Mouse (Mus musculus): ENCODE measurements around the gene Olfr173. TPM values are rescaled to one million over a fixed set of nuclear protein-coding genes. Genes with fewer than 3 reads are reported as not detected.
A peak's percentile ranks its signal among the peaks of the same experiment; 100 is the strongest.

Gene Olfr173
- not detected for total RNA-seq (2021)
- long read RNA-seq, experiment 1, result 0 reads
- long read RNA-seq, experiment 2, result 0 reads

GRCm38 (mm10) chr16:58800168-58800567 is at the start of gene Olfr173:
TSS of gene Olfr173 (minus strand) at chr16:58800268.
- DNase-seq, result no peak

- no peak for DNase-seq
Observed at GRCm38 (mm10) chr16:58826732-58827319, 26.8 kb upstream of the Olfr173 start, which contains the start of gene Olfr175-ps1. TSS of gene Olfr175-ps1 (minus strand) at chr16:58826782.

GRCm38 (mm10) chr16:58763076-58763475 is 37.0 kb downstream of the Olfr173 start, which contains the start of gene Olfr172:
TSS of gene Olfr172 (minus strand) at chr16:58763176.
- DNase-seq, result no peak

GRCm38 (mm10) chr16:58756191-58756590 is 43.9 kb downstream of the Olfr173 start:
- no peak for DNase-seq

GRCm38 (mm10) chr16:58751314-58751713 is 48.8 kb downstream of the Olfr173 start:
- DNase-seq, result peak in 1 of 2 experiments; percentile 9

GRCm38 (mm10) chr16:58746715-58747114 is 53.4 kb downstream of the Olfr173 start:
- DNase-seq, result peak; percentile 8 to 23

Small RNA genes within 50 kb of the gene (microRNA-seq; reads per million reads assigned to microRNA genes)
- gene Gm27564, result 0 reads per million in 2 experiments

Other genes starting within 250 kb of the Olfr173 start
- gene Gm813, start 183.3 kb downstream of the Olfr173 start, total RNA-seq (2021), result not detected
- not detected for gene E330017A01Rik, start 161.5 kb downstream of the Olfr173 start, total RNA-seq (2021)
- 10 to 100 TPM; 36.5 to 37.9 TPM for gene Cpox, start 130.0 kb downstream of the Olfr173 start, total RNA-seq (2021)
- gene Gpr15, start 81.2 kb downstream of the Olfr173 start, total RNA-seq (2021), result not detected
- gene Cldnd1, start 72.4 kb downstream of the Olfr173 start, total RNA-seq (2021), result 10 to 100 TPM; 48.7 to 51.0 TPM
- not detected for gene Olfr172, start 37.1 kb downstream of the Olfr173 start, total RNA-seq (2021)
- gene Olfr175-ps1, start 26.5 kb upstream of the Olfr173 start, total RNA-seq (2021), result not detected
- gene Olfr177, start 74.5 kb upstream of the Olfr173 start, total RNA-seq (2021), result not detected
- not detected for gene Olfr178, start 91.8 kb upstream of the Olfr173 start, total RNA-seq (2021)
- gene Olfr181, start 128.5 kb upstream of the Olfr173 start, total RNA-seq (2021), result not detected
- not detected for gene Olfr180, start 129.1 kb upstream of the Olfr173 start, total RNA-seq (2021)
- not detected for gene Olfr183, start 195.1 kb upstream of the Olfr173 start, total RNA-seq (2021)
- not detected for gene Olfr186, start 230.0 kb upstream of the Olfr173 start, total RNA-seq (2021)
- gene Olfr187, start 239.5 kb upstream of the Olfr173 start, total RNA-seq (2021), result not detected

Data from heart, adult 18-20 months (tissue).